Mouse (Mus musculus): ENCODE results near the gene Rbm47. TPM values are rescaled to one million over a fixed set of nuclear protein-coding genes. Genes with fewer than 3 reads are reported as not detected.

Rbm47 gene
- polyA plus RNA-seq, 1 experiment from 2014 or later, result 2.0 TPM

Small RNA genes lying within 50 kb of the gene (microRNA-seq; reads per million reads assigned to microRNA genes)
- not detected for gene Gm25952

Other genes starting within 250 kb of the Rbm47 start
- not detected in 2 replicates for gene Chrna9, start 238.2 kb downstream of the Rbm47 start, polyA plus RNA-seq (2015; fragmentation: Nextera tagmentation; extraction: Ambion mirVana)
- gene 9130230L23Rik, start 168.8 kb downstream of the Rbm47 start, polyA plus RNA-seq (2015; fragmentation: Nextera tagmentation; extraction: Ambion mirVana), result not detected in 2 replicates
- gene Nsun7, start 86.8 kb upstream of the Rbm47 start, polyA plus RNA-seq (2015; fragmentation: Nextera tagmentation; extraction: Ambion mirVana), result 1.8 and 3.2 TPM in 2 replicates

Data from forebrain, embryonic 16.5 days (tissue).